Mouse (Mus musculus) cerebellum, adult 11-12 months (tissue): ENCODE results near the gene Mrap2.

Experiments used
- DNase-seq: peaks from one replicate; pipeline ENCODE4 v3.0.0; 2022

Mrap2 gene

DNA sequence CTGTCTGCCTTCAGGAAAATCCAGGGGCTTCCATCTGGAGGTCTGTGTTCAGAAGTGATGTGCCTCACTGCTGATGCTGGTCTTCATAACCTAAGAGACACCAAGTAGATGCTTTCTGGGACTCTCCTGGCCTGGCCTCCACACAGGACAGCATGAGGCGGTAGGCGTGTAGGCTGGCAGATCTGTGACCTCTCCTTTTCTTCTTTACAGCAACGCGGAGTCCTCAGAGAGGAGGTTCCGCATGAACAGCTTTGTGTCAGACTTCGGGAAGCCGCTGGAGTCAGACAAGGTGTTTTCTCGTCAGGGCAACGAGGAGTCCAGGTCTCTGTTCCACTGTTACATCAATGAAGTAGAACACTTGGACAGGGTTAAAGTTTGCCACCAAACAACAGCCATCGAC lies 38.1 kb downstream of the Mrap2 start:
- no peak for DNase-seq

- DNase-seq = no peak
These were observed 43.2 kb downstream of the Mrap2 start for GRCm38 (mm10) chr9:87187336-87187735.

DNA sequence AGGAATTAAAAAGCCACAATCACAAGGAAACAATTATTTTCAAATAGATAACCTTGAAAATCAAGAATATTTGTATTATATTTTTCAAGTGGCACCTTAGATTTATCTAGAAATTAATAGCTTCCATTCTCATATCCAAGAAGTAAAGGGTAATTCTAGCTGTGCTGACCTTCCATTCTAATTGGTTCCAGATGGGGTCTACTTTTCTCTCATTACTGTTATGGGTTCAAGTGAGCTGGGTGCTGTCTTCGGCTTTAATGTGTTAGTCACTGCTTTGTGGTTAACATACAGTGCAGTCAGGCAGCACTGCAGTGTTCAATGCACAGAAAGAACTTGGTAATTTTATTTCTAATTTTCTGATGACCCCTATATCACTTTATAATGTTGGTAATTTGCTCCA lies 49.6 kb downstream of the Mrap2 start:
- no peak for DNase-seq

DNA sequence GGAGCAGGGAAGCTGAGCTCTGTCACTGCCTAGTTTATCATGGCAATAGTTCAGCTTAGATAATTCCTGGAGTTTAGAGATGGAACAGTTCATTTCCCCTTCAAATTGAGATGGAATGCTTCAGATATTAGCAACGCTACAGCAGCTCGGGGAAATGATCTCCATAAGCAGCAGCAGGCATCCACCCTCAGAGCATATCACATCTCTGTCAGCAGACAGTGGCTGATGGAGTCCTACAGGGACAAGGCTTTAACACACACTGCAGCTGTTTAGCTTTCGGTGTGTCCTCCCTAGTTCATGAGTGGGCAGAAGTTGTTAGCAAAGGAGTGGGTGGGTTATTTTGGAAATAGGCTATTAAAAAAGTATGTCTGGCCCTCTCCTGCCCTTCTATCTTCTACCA lies 53.2 kb downstream of the Mrap2 start:
- no peak for DNase-seq

- peak; percentile 58 for DNase-seq
These were observed 53.9 kb downstream of the Mrap2 start for GRCm38 (mm10) chr9:87198036-87198435.

- DNase-seq = no peak
These were observed 56.3 kb downstream of the Mrap2 start for GRCm38 (mm10) chr9:87200426-87200825.

DNA sequence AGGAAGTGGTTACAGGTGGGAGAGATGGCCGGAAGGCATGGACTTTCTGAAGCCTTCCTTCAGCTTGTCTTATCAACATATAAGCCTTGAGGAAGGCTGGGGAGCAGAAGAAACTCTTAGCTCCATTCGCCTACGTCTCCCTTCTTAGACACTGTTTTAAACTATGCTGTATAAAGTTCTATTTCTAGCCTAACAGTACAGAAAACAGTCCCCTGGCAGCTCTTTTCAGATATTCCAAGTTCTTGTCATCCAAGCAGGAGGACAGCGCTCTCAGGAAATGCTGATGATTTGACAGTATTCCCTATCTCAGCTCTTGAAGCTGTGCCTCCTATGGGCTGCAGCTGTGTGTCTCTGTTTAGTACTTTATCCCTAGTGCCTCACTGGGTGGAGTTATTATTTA lies 56.8 kb downstream of the Mrap2 start:
- no peak for DNase-seq

GRCm38 (mm10) chr9:87202431-87202830 lies 58.3 kb downstream of the Mrap2 start:
- DNase-seq = no peak

- no peak for DNase-seq
These were observed 66.8 kb downstream of the Mrap2 start for GRCm38 (mm10) chr9:87210830-87211339.

DNA sequence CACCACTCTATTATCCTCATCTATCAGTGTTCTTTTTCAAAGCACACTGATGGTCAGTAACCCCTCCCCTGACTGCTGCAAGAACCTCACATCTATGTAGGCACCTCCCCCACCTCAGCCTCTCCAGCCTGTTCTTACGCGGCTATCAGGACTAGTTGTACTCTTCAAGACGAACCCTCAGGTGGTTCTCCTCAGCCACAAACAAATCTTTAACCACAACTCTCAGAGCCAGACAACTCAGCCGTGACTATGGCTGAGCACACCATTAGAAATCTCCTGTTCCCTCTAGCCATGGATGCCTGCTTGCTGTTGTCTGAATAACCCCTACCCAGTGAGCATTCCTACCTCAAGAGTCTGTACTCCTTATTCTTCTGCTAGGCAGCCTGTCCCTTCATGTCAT lies 69.1 kb downstream of the Mrap2 start:
- DNase-seq = no peak
